Mouse (Mus musculus) stomach, postnatal 0 days (tissue): ENCODE data around the gene Trp53inp2.

Experiments
- CTCF ChIP-seq: IDR thresholded peaks from 2 replicates; pipeline ENCODE4 v1.5.1; 2016; ENCODE audit warnings: antibody characterized with exemption, low read depth, mild to moderate bottlenecking, moderate library complexity
- EP300 ChIP-seq: optimal IDR thresholded peaks from 2 replicates; pipeline ENCODE3; 2016; ENCODE audit warnings: antibody characterized with exemption

DNA sequence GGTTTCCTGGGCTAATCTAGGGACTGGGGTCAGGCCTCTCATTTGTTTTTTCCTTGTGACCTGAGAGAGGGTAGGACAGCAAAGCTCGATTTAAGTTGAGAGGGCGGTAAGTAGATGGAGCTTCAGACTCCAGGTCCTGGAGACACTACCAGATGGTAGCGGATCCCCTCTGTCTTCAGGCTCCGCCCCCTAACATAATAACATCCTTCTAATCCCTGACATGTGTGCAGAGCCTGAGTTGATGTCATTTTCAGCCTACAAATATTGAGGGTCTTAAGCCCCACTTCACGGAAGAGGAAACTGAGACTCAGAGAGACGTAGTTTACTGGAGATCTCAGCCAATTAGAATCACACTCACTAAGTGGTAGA, 1.5 kb downstream of the Trp53inp2 start:
- TF ChIP-seq CTCF (no peak), EP300 (no peak)
